Mouse (Mus musculus) liver, embryonic 14.5 days (tissue): ENCODE results near the gene Gng11.

ENCODE experiments used
- CTCF ChIP-seq: IDR thresholded peaks from 2 replicates; pipeline ENCODE4 v1.5.1; 2016; ENCODE audit warnings: antibody characterized with exemption, low read depth, control low read depth
- EP300 ChIP-seq: IDR thresholded peaks from 2 replicates; pipeline ENCODE4 v1.6.1; 2016; ENCODE audit warnings: antibody characterized with exemption, low read depth

DNA sequence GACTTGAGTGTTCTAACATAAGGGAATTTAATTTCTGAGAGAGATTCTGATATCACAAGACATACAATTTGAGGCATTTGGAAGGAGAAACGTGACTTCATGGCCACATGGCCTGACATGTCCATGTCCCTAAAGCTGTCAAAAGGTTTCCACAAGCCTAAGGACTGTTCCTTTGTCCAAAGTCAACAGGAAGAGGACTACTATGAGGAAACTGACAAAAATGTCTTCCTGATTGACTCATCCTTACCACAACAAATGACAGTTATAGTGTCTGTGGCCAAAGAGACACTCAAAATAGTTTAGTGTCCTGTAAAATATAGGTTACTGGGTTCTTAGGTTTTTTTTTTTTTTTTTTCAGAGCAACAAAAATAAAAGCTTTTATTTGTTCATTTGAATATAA lies 30.0 kb upstream of the Gng11 start:
- TF ChIP-seq EP300 (no peak), CTCF (no peak)
